ENCODE assay signal across 26 mouse cellular contexts in genomic region chr4:65608112-65608511, GRCm38 (mm10).
"Had no signal": no experiment of that assay in that cellular context is flagged by ENCODE, and none has a peak within 500 bp of the region (broad histone marks: within the 10 kb centered on the region; RNA-seq: fewer than 3 reads in every experiment).

No protein-coding gene starts in this region.

- H3K9me3 ChIP-seq: limb, embryonic 10.5 days; limb, embryonic 13.5 days; liver, embryonic 12.5 days; liver, embryonic 15.5 days; lung, embryonic 15.5 days; midbrain, embryonic 10.5 days; midbrain, embryonic 13.5 days; neural tube, embryonic 13.5 days; stomach, embryonic 15.5 days had no signal

- H3K4me3 ChIP-seq: limb, embryonic 10.5 days; limb, embryonic 13.5 days; liver, embryonic 12.5 days; liver, embryonic 15.5 days; lung, embryonic 15.5 days; megakaryocyte, embryonic 14.5 days; midbrain, embryonic 10.5 days; midbrain, embryonic 13.5 days; myocyte; neural tube, embryonic 13.5 days; stomach, embryonic 15.5 days had no signal

- DNase-seq: kidney, adult 9 months; kidney, postnatal 25 days; layer of hippocampus, adult 9-11 months; liver; lung, adult 18-20 months; lung, postnatal 10 days; lung, postnatal 36 days; retina, postnatal 1 day; right cerebral cortex, postnatal 25 days; spleen, adult 18-20 months; thymus, adult 2 months; thymus, postnatal 14 days; thymus, postnatal 4 days had no signal

- H3K4me2 ChIP-seq: liver, embryonic 15.5 days; lung, embryonic 15.5 days; stomach, embryonic 15.5 days had no signal

- H3K27me3 ChIP-seq: limb, embryonic 13.5 days; liver, embryonic 12.5 days; liver, embryonic 15.5 days; lung, embryonic 15.5 days; megakaryocyte, embryonic 14.5 days; midbrain, embryonic 13.5 days; neural tube, embryonic 13.5 days; stomach, embryonic 15.5 days had no signal

- ATAC-seq: liver, embryonic 12.5 days; midbrain, embryonic 13.5 days; midbrain, embryonic 16.5 days had no signal

- H3K27ac ChIP-seq: kidney, postnatal 0 days; limb, embryonic 10.5 days; limb, embryonic 13.5 days; liver, embryonic 12.5 days; liver, embryonic 15.5 days; lung, embryonic 15.5 days; midbrain, embryonic 10.5 days; midbrain, embryonic 13.5 days; neural tube, embryonic 13.5 days; stomach, embryonic 15.5 days had no signal

- H3K9ac ChIP-seq: limb, embryonic 13.5 days; liver, embryonic 12.5 days; liver, embryonic 15.5 days; lung, embryonic 15.5 days; midbrain, embryonic 13.5 days; neural tube, embryonic 13.5 days; stomach, embryonic 15.5 days had no signal
